Mouse (Mus musculus) MN1 (cell line): Measurements from ENCODE around the gene Pgf.
"Not testable (repeated sequence)": the region's sequence is repeated elsewhere in the genome, so short reads cannot be mapped to it uniquely, and the experiment has no call there.

Source experiments
- DNase-seq: peaks from one replicate; pipeline ENCODE4 v3.0.0-alpha.2; 2016; ENCODE audit warnings: low spot score

Pgf gene

DNA sequence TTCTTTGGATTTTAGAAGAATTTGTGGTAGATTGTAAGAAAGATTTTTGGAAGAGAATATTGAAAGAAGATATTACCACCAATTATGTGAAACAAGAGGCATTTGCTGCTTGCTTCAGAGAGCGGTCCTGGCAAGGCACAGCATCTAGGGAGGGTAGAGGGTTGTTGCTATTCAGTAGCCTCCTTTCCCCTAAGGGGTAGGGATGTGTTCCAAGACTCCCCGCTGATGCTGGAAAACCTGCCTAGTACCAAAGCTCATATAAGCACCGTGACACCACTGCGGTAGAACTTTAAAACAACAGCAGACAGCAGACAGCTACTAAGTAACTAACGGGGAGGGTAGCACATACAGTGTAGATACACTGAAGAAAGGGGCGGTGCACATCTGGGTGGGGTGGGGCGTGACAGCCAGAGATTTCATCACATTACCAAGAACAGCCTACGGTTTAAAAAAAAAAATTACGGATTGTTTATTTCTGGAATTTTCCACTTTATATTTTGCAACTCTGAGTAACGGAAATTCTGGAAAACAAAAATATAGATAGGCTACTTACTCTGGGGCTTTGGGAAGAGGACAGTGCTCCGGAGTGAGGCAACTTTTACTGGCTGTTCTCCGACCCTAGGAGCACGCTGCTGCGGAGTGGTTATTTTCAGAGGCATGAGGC is 19.7 kb downstream of the Pgf start:
- DNase-seq = no peak

- DNase-seq = no peak
Measured at GRCm38 (mm10) chr12:85156324-85156723, 21.3 kb downstream of the Pgf start.

DNA sequence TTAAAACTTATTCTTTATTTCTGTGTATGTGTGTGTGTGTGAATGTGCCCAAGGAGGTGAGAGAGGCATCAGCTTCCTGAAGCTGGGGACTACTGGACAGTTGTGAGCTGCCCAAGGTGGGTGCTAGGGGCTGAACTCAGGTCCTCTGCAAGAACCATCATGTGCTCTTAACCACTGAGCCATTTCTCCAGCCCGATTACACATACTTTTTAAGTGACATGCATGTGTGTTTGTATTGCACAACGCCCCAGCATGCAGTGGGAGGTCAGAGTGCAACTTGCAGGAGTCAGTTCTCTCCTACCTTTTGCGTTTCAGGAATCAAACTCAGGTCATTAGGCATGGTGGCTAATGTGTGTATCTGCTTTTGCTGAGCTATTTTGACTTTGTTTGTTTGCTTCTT is 24.6 kb downstream of the Pgf start:
- DNase-seq = no peak

DNA sequence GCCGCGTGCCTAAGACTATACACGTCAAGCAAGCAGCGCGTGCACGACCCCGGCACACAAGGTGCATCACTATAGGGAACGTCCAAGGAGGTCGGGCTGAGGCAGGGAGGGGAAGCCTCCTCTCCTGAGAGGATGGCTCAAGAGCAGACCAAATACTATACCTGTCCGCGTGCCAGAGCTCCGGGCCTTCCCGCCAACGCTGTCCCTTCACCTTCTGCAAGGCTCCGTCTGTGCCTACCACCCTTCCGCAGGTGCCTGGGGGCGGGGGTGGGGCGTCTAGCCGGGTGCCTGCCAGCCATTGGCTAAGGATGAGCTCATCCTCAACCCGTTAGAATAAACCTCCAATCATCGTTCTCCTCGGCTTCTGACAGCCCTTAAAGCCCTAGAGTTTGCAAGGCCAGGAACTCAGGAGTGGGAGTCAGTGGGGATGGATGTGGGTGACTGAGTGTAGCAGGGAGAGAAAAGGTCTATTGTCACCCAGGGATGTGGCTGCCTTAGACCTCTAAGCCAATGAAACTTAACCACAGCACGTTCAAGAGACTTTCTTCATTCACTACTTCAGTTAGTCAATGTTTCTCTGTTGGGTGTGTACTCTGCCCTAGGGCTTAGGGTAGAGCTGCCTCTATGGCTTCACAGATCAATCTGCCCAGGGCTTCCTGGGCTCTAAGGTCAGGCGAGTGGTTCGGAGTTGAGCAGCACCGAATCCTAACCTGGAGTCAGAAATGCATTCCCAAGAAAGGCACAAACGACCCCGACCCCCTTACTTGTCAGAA is 26.4 kb downstream of the Pgf start, which contains the start of gene Rps6kl1:
Rps6kl1 (minus strand) TSS at position 263 of the 773 bp plus-strand sequence.
- peak; percentile 87 for DNase-seq

- peak; percentile 43 for DNase-seq
Measured at GRCm38 (mm10) chr12:85150321-85151001, 27.1 kb downstream of the Pgf start.

GRCm38 (mm10) chr12:85146881-85147280 is 30.7 kb downstream of the Pgf start:
- no peak for DNase-seq

DNA sequence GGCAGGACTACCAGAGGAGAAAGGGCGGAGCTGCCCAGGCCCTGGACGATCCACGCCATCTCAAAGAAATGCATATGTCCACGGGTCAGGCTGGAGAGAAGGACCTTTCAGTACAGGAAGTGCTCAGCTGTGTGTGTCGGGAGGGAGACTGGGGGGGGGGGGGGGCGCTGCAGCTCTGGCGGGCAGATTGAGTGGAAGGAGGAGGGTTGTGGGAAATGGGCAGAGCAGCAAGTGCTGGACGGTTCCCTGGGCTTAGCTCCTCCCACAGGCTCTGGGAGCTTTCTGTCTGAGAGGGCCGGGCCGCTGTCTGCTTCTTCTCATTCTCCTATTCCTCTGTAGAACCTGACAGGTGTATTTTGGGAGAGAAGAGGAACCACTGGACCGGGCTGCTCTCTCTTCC is 31.2 kb downstream of the Pgf start:
- DNase-seq = peak; percentile 45

- DNase-seq = no peak
Measured at GRCm38 (mm10) chr12:85145630-85146029, 32.0 kb downstream of the Pgf start.

DNA sequence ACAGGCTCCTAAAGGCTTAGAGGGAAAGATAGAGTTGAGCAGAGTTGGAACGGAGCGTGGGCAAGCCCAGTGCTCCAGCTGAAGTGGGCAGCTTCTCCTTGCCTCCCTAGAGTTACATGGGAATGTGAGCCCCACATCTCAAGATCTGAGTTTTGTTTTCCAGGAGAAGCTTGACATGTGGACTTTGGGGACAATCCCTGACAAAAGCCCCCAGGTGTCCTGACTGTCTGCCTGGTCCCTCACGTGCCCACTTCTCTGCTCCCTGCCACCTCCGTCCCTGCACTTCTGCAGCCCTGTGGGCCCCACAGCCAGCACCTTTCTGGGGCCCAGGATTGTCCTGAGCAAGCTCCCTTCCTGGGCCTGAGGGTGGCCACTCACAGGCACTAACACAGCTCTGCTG is 32.8 kb downstream of the Pgf start:
- DNase-seq = no peak

DNA sequence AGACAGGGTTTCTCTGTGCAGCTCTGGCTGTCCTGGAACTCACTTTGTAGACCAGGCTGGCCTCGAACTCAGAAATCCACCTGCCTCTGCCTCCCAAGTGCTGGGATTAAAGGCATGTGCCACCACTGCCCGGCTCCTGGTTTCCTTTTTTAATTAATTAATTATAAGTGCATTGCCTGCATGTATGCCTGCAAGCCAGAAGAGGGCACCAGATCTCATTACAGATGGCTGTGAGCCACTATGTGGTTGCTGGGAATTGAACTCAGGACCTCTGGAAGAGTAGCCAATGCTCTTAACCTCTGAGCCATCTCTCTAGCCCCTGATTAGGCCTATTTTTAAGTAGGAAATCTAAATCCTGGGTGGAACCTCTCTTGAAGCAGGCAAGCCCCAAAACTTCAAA is 33.3 kb downstream of the Pgf start:
- not testable (repeated sequence) for DNase-seq

- DNase-seq = peak; percentile 86
Measured at GRCm38 (mm10) chr12:85142803-85143202, 34.8 kb downstream of the Pgf start.

GRCm38 (mm10) chr12:85141096-85141495 is 36.5 kb downstream of the Pgf start:
- no peak for DNase-seq

GRCm38 (mm10) chr12:85140036-85140701 is 37.4 kb downstream of the Pgf start:
- no peak for DNase-seq

- no peak for DNase-seq
Measured at GRCm38 (mm10) chr12:85136627-85137026, 41.0 kb downstream of the Pgf start.

- DNase-seq = no peak
Measured at GRCm38 (mm10) chr12:85135513-85136470, 41.8 kb downstream of the Pgf start.

DNA sequence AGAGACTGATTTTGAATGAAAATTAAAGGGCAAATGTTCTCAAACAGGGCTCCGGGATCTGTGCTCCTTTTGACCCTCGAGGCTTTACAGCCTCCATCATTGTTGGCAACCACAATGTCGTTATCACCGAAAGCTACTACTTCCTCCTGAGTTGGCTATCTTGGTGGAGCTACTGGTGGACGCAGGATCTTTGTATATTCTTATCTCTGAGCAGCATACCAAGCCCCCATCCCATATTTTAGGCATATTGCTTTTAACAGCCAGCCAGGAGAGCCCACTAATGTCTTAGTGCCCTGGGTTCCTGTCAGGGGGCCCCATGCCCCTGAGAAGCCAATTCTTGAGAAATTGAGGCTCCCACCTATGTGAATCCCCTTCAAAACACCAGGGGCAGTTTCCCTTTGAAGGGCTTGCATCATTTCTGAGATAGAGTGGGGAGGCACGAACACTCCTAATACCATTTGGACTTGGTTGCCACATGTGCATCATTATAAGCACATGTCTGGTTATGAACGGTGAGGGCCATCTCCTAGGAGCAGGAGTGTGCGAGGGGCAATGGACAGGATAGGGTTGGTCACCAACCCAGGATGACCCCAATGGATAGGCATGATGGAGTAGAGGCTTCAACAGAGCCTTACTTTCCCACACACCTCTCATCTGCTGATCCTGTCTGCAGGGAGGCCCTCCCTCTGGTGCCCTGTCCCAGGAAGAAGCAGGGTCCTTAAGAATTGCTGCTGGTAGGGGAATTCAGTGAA is 43.4 kb downstream of the Pgf start:
- no peak for DNase-seq

DNA sequence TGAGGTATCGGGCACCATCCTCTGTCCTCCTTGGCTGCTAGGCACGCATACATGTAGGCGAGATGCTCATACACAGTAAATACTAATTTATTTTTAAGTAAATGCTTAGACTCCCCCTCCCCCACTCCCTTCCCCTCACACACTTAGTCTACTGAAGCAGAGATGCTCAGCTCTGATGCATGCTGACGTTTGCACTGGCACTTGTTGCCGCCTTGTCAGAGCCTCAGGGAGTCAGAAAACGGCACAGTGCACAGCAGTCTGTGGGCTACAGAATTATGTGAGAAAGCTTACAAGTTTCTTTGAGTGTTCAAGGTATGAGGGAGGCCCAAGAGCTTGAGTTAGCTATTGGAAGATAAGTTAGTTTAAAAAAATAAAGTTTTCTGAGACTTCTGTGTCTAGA is 46.2 kb downstream of the Pgf start:
- DNase-seq = no peak

DNA sequence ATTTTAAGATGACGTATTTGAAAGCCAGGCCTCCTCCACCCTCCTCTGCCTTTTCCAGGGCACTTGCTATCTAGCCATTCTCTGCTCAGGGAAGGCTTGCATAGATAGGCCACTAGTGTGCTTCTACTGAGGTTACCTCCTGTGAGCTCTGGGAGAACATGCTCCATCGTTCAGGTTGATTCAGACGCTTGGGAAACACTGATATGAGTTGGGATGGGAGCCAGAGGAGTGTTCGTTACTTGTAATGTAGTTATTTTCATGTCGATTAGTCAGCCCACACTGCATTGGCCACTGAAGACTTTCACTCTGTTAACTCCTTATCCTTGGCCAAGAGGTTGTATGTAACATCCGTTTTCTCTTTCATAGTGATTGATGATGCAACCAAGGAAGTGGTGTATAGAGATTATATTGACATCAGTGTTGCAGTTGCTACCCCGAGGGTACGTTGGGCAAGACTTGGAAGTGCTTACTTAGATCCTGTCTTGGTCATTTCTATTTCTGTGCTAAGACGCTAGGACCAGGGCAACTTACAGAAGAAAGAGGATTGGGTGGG is 48.1 kb downstream of the Pgf start:
- DNase-seq = no peak

- DNase-seq = peak; percentile 64
Measured at GRCm38 (mm10) chr12:85126986-85127603, 50.5 kb downstream of the Pgf start.

GRCm38 (mm10) chr12:85124751-85125150 is 52.8 kb downstream of the Pgf start:
- no peak for DNase-seq
